In the genomic region with DNA sequence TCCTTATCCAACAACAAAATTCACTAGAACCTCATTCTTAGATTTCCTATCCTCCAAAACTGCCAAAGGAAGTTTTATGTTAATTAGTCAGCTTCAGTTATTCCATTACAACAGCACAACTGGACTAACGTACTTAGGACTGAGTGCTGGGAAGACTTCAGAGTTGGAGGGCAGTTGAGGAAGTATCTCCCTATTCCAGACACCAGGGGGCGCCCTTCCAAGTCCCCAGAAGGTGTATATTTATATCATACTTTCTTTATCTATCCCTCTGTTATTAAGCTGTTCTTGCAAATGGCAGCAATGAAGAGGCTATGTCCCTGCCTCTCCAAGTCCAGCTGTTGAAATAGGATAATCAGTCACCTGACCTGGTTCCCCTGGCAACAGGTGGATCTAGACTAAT, we compare ENCODE assay signal across 10 mouse cellular contexts.
DNase-seq lines count a peak whose midpoint lies in the region; ATAC-seq and TF ChIP-seq lines count a peak whose summit lies in the region.
"Had no signal": no experiment of that assay in that cellular context is flagged by ENCODE, and none has a peak within 500 bp of the region (broad histone marks: within the 10 kb centered on the region; RNA-seq: fewer than 3 reads in every experiment).

No protein-coding gene starts in this region.

- 23% methylated on average over 2 of the region's 2 CpGs for WGBS in forebrain, postnatal 0 days
- WGBS in forebrain, embryonic 12.5 days = 35% methylated on average over 2 of the region's 2 CpGs
- 38% methylated on average over 2 of the region's 2 CpGs for WGBS in hindbrain, embryonic 13.5 days

- no peaks in the 10 kb centered on the region for H3K27me3 ChIP-seq in forebrain, postnatal 0 days (ENCODE audit: insufficient read depth, low read length)
- no peaks in the 10 kb centered on the region for H3K27me3 ChIP-seq in forebrain, embryonic 12.5 days
- H3K27me3 ChIP-seq in hindbrain, embryonic 13.5 days = no peaks in the 10 kb centered on the region
- H3K27me3 ChIP-seq: liver, embryonic 13.5 days had no signal

- ATAC-seq in forebrain, postnatal 0 days = no peak
- ATAC-seq in forebrain, embryonic 12.5 days (ENCODE audit: low FRiP score) = no peak
- ATAC-seq in hindbrain, embryonic 13.5 days (ENCODE audit: low FRiP score) = no peak

- no peak for DNase-seq in forebrain, postnatal 0 days
- peak; percentile 25 for DNase-seq in right cerebral cortex, postnatal 4 days
- DNase-seq in right cerebral cortex, postnatal 14 days = no peak
- peak; percentile 37 for DNase-seq in induced T-regulatory cell, adult 2 months (ENCODE audit: low read depth)
- peak; percentile 16 for DNase-seq in thymus, postnatal 14 days
- no peak for DNase-seq in cerebellum, adult 8-10 months
- DNase-seq: liver, embryonic 13.5 days had no signal

- no peak overlapping the region for H3K27ac ChIP-seq in forebrain, postnatal 0 days (ENCODE audit: low read depth, low read length)
- no peak overlapping the region for H3K27ac ChIP-seq in forebrain, embryonic 12.5 days
- H3K27ac ChIP-seq in hindbrain, embryonic 13.5 days = no peak overlapping the region
- H3K27ac ChIP-seq: liver, embryonic 13.5 days had no signal

- H3K4me1 ChIP-seq in forebrain, postnatal 0 days (ENCODE audit: insufficient read depth) = no peaks in the 10 kb centered on the region
- 0 out of 2 replicates have a peak, but pooled peaks cover 4% of the 10 kb centered on the region for H3K4me1 ChIP-seq in forebrain, embryonic 12.5 days
- peaks cover 12% of the 10 kb centered on the region for H3K4me1 ChIP-seq in hindbrain, embryonic 13.5 days (replicated peaks)
- H3K4me1 ChIP-seq: liver, embryonic 13.5 days had no signal

- no peaks in the 10 kb centered on the region for H3K9me3 ChIP-seq in forebrain, postnatal 0 days (ENCODE audit: low read length)
- H3K9me3 ChIP-seq in forebrain, embryonic 12.5 days = no peaks in the 10 kb centered on the region
- H3K9me3 ChIP-seq in hindbrain, embryonic 13.5 days = no peaks in the 10 kb centered on the region
- H3K9me3 ChIP-seq: liver, embryonic 13.5 days had no signal

- no peak overlapping the region for H3K9ac ChIP-seq in forebrain, postnatal 0 days
- no peak overlapping the region for H3K9ac ChIP-seq in forebrain, embryonic 12.5 days
- H3K9ac ChIP-seq in hindbrain, embryonic 13.5 days = no peak overlapping the region
- H3K9ac ChIP-seq: liver, embryonic 13.5 days had no signal

- TF ChIP-seq CTCF in forebrain, postnatal 0 days (IDR thresholded peaks at IDR 0.05; ENCODE audit: low read depth) = 0 out of 2 replicates have a peak, but pooled peaks have one; percentile 12

- no peak overlapping the region for H3K4me2 ChIP-seq in forebrain, postnatal 0 days (ENCODE audit: low read depth)
- no peak overlapping the region for H3K4me2 ChIP-seq in forebrain, embryonic 12.5 days
- no peak overlapping the region for H3K4me2 ChIP-seq in hindbrain, embryonic 13.5 days
- H3K4me2 ChIP-seq: liver, embryonic 13.5 days had no signal

- no peaks in the 10 kb centered on the region for H3K36me3 ChIP-seq in forebrain, postnatal 0 days (ENCODE audit: insufficient read depth)
- H3K36me3 ChIP-seq in forebrain, embryonic 12.5 days (replicated peaks) = no peaks in the 10 kb centered on the region
- H3K36me3 ChIP-seq in hindbrain, embryonic 13.5 days = no peaks in the 10 kb centered on the region
- H3K36me3 ChIP-seq: liver, embryonic 13.5 days had no signal

- no peak overlapping the region for H3K4me3 ChIP-seq in forebrain, postnatal 0 days (ENCODE audit: low read depth, low read length)
- H3K4me3 ChIP-seq in forebrain, embryonic 12.5 days (replicated peaks) = no peak overlapping the region
- no peak overlapping the region for H3K4me3 ChIP-seq in hindbrain, embryonic 13.5 days
- H3K4me3 ChIP-seq: erythroblast, embryonic 14.5 days; liver, embryonic 13.5 days had no signal

Comparison
In these comparisons a context has a peak if more than half of its experiments do, and no peak if none do; other contexts are left out.
1. DNase-seq: peak in right cerebral cortex, postnatal 4 days (single experiment), induced T-regulatory cell, adult 2 months (single experiment) and thymus, postnatal 14 days (single experiment); none in forebrain, postnatal 0 days (single experiment), right cerebral cortex, postnatal 14 days (single experiment) and cerebellum, adult 8-10 months (single experiment).